Mouse (Mus musculus) liver, adult 2 months (tissue): Measurements from ENCODE around the gene Treml1. TPM values are rescaled to one million over a fixed set of nuclear protein-coding genes. Genes with fewer than 3 reads are reported as not detected.
A peak's percentile ranks its signal among the peaks of the same experiment; 100 is the strongest.
"Not testable (repeated sequence)": the region's sequence is repeated elsewhere in the genome, so short reads cannot be mapped to it uniquely, and the experiment has no call there.

Source experiments
- DNase-seq: peaks from one replicate; pipeline ENCODE4 v3.0.0-alpha.2; 2011; ENCODE audit warnings: low read depth, low spot score; ENCODE audit errors: extremely low read depth
- H3K27ac ChIP-seq: fragments of 200-500 bp; replicated peaks from 2 replicates; pipeline ENCODE4 v1.5.1; 2012; ENCODE audit warnings: low read depth, mild to moderate bottlenecking, control low read depth, inconsistent platforms, low read length; ENCODE audit not compliant: insufficient read depth
- H3K27me3 ChIP-seq: fragments of 200-500 bp; 2 replicates; pipeline ENCODE4 v1.6.1; 2012; ENCODE audit warnings: mild to moderate bottlenecking, moderate library complexity, low read length, inconsistent platforms; ENCODE audit not compliant: control insufficient read depth, insufficient read depth
- H3K36me3 ChIP-seq: fragments of 200-500 bp; 2 replicates; pipeline ENCODE4 v1.6.1; 2012; ENCODE audit warnings: low read length, inconsistent platforms; ENCODE audit not compliant: control insufficient read depth, insufficient read depth
- H3K4me1 ChIP-seq: fragments of 200-500 bp; 2 replicates; pipeline ENCODE4 v1.6.1; 2011; ENCODE audit warnings: low read length; ENCODE audit not compliant: control insufficient read depth, insufficient read depth
- H3K4me3 ChIP-seq: fragments of 200-500 bp; 2 replicates; pipeline ENCODE4 v1.5.1; 2011; ENCODE audit warnings: low read depth, mild to moderate bottlenecking, control low read depth, low read length, moderate library complexity; ENCODE audit not compliant: insufficient read depth
- H3K79me2 ChIP-seq: fragments of 200-500 bp; 2 replicates; pipeline ENCODE4 v1.6.1; 2012; ENCODE audit warnings: inconsistent platforms, mild to moderate bottlenecking, low read length, moderate library complexity; ENCODE audit not compliant: control insufficient read depth, insufficient read depth
- H3K9ac ChIP-seq: fragments of 200-500 bp; 2 replicates; pipeline ENCODE4 v1.6.1; 2012; ENCODE audit warnings: low read depth, mild to moderate bottlenecking, control low read depth, inconsistent platforms, low read length
- CTCF ChIP-seq: fragments of 200-500 bp; IDR thresholded peaks from 2 replicates; pipeline ENCODE4 v1.5.1; 2011; ENCODE audit warnings: low read depth, low read length, control low read depth
- POLR2A ChIP-seq: fragments of 200-500 bp; IDR thresholded peaks from 2 replicates; pipeline ENCODE4 v1.6.1; 2011; ENCODE audit warnings: low read length, control low read depth; ENCODE audit not compliant: insufficient read depth; ENCODE audit errors: extremely low read depth
- WGBS: fragments of 180-500 bp; shearing (Covaris S2); methylation state at CpG from one replicate; pipeline ENCODE4 v1.1.7; 2018; 5-methylcytosine and 5-hydroxymethylcytosine counted together
- polyA plus RNA-seq: library from polyadenylated mRNA; depleted of rRNA; stranded (reverse); fragments of >200 nt; gene quantifications from 2 replicates; pipeline ENCODE4 v1.2.3, GENCODE M21; 2012
- total RNA-seq: library from RNA; depleted of rRNA; stranded (reverse); fragments of >200 nt; gene quantifications from 2 replicates; pipeline ENCODE4 v1.2.3, GENCODE M21; 2014

The Treml1 gene
- total and polyA plus RNA-seq, 2 experiments: 0.39 TPM; not detected in 1

- Histone ChIP-seq H3K27me3 (no peaks in the 10 kb centered on the region), H3K4me1 (no peaks in the 10 kb centered on the region), H3K79me2 (no peaks in the 10 kb centered on the region), H3K9ac (no peak overlapping the region), H3K27ac (no peak overlapping the region), H3K4me3 (no peak overlapping the region), H3K36me3 (no peaks in the 10 kb centered on the region)
- TF ChIP-seq POLR2A (no peak), CTCF (no peak)
- DNase-seq: no peak
- 65% methylated on average over 4 of the region's 4 CpGs for WGBS
Measured at GRCm38 (mm10) chr17:48346834-48347233, 12.9 kb upstream of the Treml1 start.

GRCm38 (mm10) chr17:48347287-48347686, 12.4 kb upstream of the Treml1 start:
- WGBS: 63% methylated on average over 2 of the region's 2 CpGs
- Histone ChIP-seq H3K4me1 (no peaks in the 10 kb centered on the region), H3K27me3 (no peaks in the 10 kb centered on the region), H3K4me3 (no peak overlapping the region), H3K36me3 (no peaks in the 10 kb centered on the region), H3K79me2 (no peaks in the 10 kb centered on the region), H3K9ac (no peak overlapping the region), H3K27ac (no peak overlapping the region)
- peak; percentile 14 for DNase-seq
- TF ChIP-seq POLR2A (no peak), CTCF (no peak)

- Histone ChIP-seq H3K79me2 (no peaks in the 10 kb centered on the region), H3K4me1 (no peaks in the 10 kb centered on the region), H3K9ac (no peak overlapping the region), H3K27ac (no peak overlapping the region), H3K4me3 (no peak overlapping the region), H3K36me3 (no peaks in the 10 kb centered on the region), H3K27me3 (no peaks in the 10 kb centered on the region)
- TF ChIP-seq POLR2A: no peak
- no peak for TF ChIP-seq CTCF
- no peak for DNase-seq
- WGBS: 68% methylated on average over 5 of the region's 5 CpGs
Measured at GRCm38 (mm10) chr17:48350681-48351193, 9.0 kb upstream of the Treml1 start.

GRCm38 (mm10) chr17:48352976-48353375, 6.7 kb upstream of the Treml1 start:
- H3K4me1 ChIP-seq, H3K79me2 ChIP-seq, H3K27me3 ChIP-seq, H3K27ac ChIP-seq, H3K9ac ChIP-seq, H3K36me3 ChIP-seq, H3K4me3 ChIP-seq, DNase-seq: not testable (repeated sequence)
- 83% methylated on average over 7 of the region's 7 CpGs for WGBS

GRCm38 (mm10) chr17:48355822-48356221, 3.9 kb upstream of the Treml1 start:
- H3K4me1 ChIP-seq: no peaks in the 10 kb centered on the region
- 80% methylated on average over 3 of the region's 3 CpGs for WGBS
- no peak overlapping the region for H3K27ac ChIP-seq
- H3K79me2 ChIP-seq: no peaks in the 10 kb centered on the region
- no peak for DNase-seq
- no peaks in the 10 kb centered on the region for H3K36me3 ChIP-seq
- TF ChIP-seq POLR2A: no peak
- H3K4me3 ChIP-seq: no peak overlapping the region
- no peak overlapping the region for H3K9ac ChIP-seq
- H3K27me3 ChIP-seq: no peaks in the 10 kb centered on the region

GRCm38 (mm10) chr17:48357892-48358291, 1.8 kb upstream of the Treml1 start:
- H3K79me2 ChIP-seq: no peaks in the 10 kb centered on the region
- H3K36me3 ChIP-seq: no peaks in the 10 kb centered on the region
- H3K27me3 ChIP-seq: no peaks in the 10 kb centered on the region
- 57% methylated on average over 2 of the region's 2 CpGs for WGBS
- no peaks in the 10 kb centered on the region for H3K4me1 ChIP-seq
- no peak overlapping the region for H3K27ac ChIP-seq
- no peak for DNase-seq
- no peak overlapping the region for H3K4me3 ChIP-seq
- H3K9ac ChIP-seq: no peak overlapping the region
- TF ChIP-seq POLR2A (no peak), CTCF (no peak)
